Mouse (Mus musculus) cerebellum, adult 18-20 months (tissue): ENCODE data around the gene Tysnd1.
A peak's percentile ranks its signal among the peaks of the same experiment; 100 is the strongest.

Experiments used
- DNase-seq, 2 experiments: peaks; one replicate each; pipeline ENCODE4 v3.0.0; 2021

The Tysnd1 gene

GRCm38 (mm10) chr10:61741306-61741705, 46.0 kb downstream of the Tysnd1 start:
- no peak for DNase-seq

DNA sequence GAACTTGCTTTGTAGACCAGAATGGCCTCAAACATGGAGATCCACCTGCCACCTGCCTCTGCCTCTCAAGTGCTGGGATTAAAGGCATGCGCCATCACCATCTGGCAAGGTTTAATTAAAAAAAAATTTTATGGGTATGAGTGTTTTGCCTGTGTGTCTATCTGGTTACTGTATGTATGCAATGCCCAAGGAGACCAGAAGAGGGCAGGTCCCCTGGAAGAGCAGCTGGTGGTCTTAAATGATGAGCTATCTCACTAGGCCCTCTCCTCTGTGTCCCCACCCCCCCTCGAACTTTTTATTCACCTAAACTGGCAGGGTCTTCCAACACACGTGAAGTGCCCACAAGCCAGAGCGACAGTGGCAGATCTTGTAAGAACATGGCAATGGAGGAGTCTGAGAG, 46.6 kb downstream of the Tysnd1 start:
- no peak for DNase-seq

GRCm38 (mm10) chr10:61742336-61742735, 47.0 kb downstream of the Tysnd1 start:
- DNase-seq = no peak

GRCm38 (mm10) chr10:61745133-61745532, 49.8 kb downstream of the Tysnd1 start:
- peak in 1 of 2 experiments; percentile 22 for DNase-seq

GRCm38 (mm10) chr10:61747302-61747701, 52.0 kb downstream of the Tysnd1 start:
- DNase-seq = no peak

DNA sequence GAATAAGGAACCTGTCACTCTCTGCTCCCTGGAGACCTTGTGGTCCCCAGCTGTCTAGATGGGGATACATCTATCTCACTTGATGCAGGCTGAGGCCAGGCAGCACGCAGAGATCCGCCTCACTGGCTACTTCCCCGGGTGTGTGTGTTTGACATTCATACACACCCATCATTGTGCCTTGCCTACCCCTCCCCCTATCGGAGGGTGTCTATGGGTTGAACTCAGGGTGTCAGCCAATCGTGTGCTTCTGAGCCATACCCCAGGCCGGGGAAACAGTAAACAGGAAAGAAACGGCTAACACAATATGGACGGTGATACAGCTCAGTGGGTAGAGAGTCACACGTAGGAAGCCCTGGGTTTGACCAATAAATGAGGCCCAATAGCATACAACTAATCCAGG, 54.7 kb downstream of the Tysnd1 start:
- no peak for DNase-seq

- no peak for DNase-seq
Measured at GRCm38 (mm10) chr10:61751534-61752219, 56.4 kb downstream of the Tysnd1 start.
